Mouse (Mus musculus) natural killer cell, adult 2 months (primary cell): Measurements from ENCODE around the gene Mob2.

Source experiments
- DNase-seq, 2 experiments: peaks; one replicate each; pipeline ENCODE4 v3.0.0; 2022; ENCODE audit warnings: low spot score in 2 of 2

The Mob2 gene

GRCm38 (mm10) chr7:142079365-142079764 is 18.5 kb upstream of the Mob2 start:
- no peak for DNase-seq

GRCm38 (mm10) chr7:142077138-142077537 is 16.3 kb upstream of the Mob2 start:
- DNase-seq: no peak

GRCm38 (mm10) chr7:142074146-142074886 is 13.5 kb upstream of the Mob2 start:
- DNase-seq: no peak

GRCm38 (mm10) chr7:142071717-142072116 is 10.9 kb upstream of the Mob2 start:
- DNase-seq: no peak

- DNase-seq: no peak
Observed at GRCm38 (mm10) chr7:142071212-142071578, 10.3 kb upstream of the Mob2 start.

- peak; percentile 52 to 58 for DNase-seq
Observed at GRCm38 (mm10) chr7:142070458-142071211, 9.8 kb upstream of the Mob2 start.

- no peak for DNase-seq
Observed at GRCm38 (mm10) chr7:142068429-142068828, 7.6 kb upstream of the Mob2 start.

GRCm38 (mm10) chr7:142060185-142060930 is 507 bp downstream of the Mob2 start:
- DNase-seq: peak in 1 of 2 experiments; percentile 8

GRCm38 (mm10) chr7:142059024-142059423 is 1.8 kb downstream of the Mob2 start:
- DNase-seq: no peak

GRCm38 (mm10) chr7:142057121-142057520 is 3.7 kb downstream of the Mob2 start:
- no peak for DNase-seq

GRCm38 (mm10) chr7:142056601-142057061 is 4.2 kb downstream of the Mob2 start:
- peak; percentile 42 to 50 for DNase-seq

- DNase-seq: no peak
Observed at GRCm38 (mm10) chr7:142055431-142055830, 5.4 kb downstream of the Mob2 start.

GRCm38 (mm10) chr7:142050536-142050935 is 10.3 kb downstream of the Mob2 start:
- no peak for DNase-seq

- no peak for DNase-seq
Observed at GRCm38 (mm10) chr7:142045932-142046331, 14.9 kb downstream of the Mob2 start.

- DNase-seq: no peak
Observed at GRCm38 (mm10) chr7:142045344-142045743, 15.5 kb downstream of the Mob2 start.

- DNase-seq: peak in 1 of 2 experiments; percentile 10
Observed at GRCm38 (mm10) chr7:142040756-142041155, 20.1 kb downstream of the Mob2 start.

- peak; percentile 38 to 48 for DNase-seq
Observed at GRCm38 (mm10) chr7:142037553-142038170, 23.2 kb downstream of the Mob2 start.

GRCm38 (mm10) chr7:142035048-142035811 is 25.6 kb downstream of the Mob2 start:
- DNase-seq: no peak

- DNase-seq: no peak
Observed at GRCm38 (mm10) chr7:142034198-142034597, 26.7 kb downstream of the Mob2 start.

- no peak for DNase-seq
Observed at GRCm38 (mm10) chr7:142030073-142030472, 30.8 kb downstream of the Mob2 start.

- no peak for DNase-seq
Observed at GRCm38 (mm10) chr7:142025926-142026325, 34.9 kb downstream of the Mob2 start.
